Mouse (Mus musculus): Measurements from ENCODE around the gene Evx1.
"Not testable (repeated sequence)": the region's sequence is repeated elsewhere in the genome, so short reads cannot be mapped to it uniquely, and the experiment has no call there.

The Evx1 gene

DNA sequence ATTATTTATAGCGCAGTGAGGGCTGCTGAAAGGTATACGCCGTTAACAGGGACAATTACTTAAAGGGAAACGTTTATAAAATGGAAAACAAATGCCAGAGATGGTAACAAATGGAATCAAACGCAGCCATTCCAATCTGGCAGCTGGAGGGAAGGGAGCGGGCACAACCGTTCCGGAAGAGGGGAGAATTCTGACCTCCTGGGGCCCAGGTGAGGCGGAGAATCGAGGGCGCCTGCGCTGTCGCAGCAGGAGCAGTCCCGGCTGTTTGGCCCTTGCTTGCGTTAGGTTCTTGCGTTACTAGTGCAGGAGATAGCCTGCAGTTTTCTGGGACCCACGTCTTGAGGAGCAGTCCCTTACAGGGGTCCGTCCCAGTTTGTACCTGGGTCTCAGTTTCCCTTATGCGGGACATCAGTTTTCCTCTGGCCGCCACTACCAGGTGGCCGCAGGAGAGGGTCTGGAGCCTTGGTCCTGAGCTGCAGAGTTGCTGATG, 8.6 kb downstream of the Evx1 start:
- peak in 1 of 2 experiments; percentile 39 for DNase-seq

GRCm38 (mm10) chr6:52322721-52323215, 9.5 kb downstream of the Evx1 start:
- DNase-seq, result peak in 1 of 2 experiments; percentile 25

- peak in 1 of 2 experiments; percentile 25 for DNase-seq
Observed at GRCm38 (mm10) chr6:52323292-52323691, 10.0 kb downstream of the Evx1 start.

GRCm38 (mm10) chr6:52324061-52324460, 10.8 kb downstream of the Evx1 start:
- DNase-seq, result no peak

- DNase-seq, result not testable (repeated sequence)
Observed at GRCm38 (mm10) chr6:52346816-52347215, 33.5 kb downstream of the Evx1 start.

DNA sequence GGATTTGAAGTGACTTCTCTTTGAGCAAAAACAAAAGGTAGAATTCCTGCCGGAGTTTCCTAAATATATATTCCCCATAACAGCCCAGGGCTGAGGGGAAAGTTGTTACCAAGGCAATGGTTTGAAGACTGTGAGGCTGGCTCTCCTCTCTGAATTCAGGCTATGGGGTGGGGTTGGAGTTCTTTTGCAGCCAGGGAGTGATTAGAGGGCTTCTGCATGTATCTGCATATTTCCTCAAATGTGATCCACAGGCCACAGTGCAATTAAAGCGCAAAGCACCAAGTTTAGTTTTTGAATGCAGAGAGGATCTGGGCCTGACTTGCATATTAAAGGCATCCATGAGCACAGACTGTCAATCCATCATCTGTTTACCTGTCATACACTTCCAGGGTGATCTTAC, 52.7 kb downstream of the Evx1 start:
- DNase-seq, result no peak

- no peak for DNase-seq
Observed at GRCm38 (mm10) chr6:52366533-52366932, 53.2 kb downstream of the Evx1 start.

GRCm38 (mm10) chr6:52367067-52367466, 53.8 kb downstream of the Evx1 start:
- DNase-seq, result no peak

Measured in cerebellum, postnatal 10 days (tissue).